Mouse (Mus musculus): Measurements from ENCODE around the gene Slc27a2.

Gene Slc27a2

GRCm38 (mm10) chr2:126591304-126591703, 39.1 kb downstream of the Slc27a2 start:
- no peak for TF ChIP-seq NANOG (IDR thresholded peaks at IDR 0.05; ENCODE audit: borderline replicate concordance, low read length)
- TF ChIP-seq POU5F1 (IDR thresholded peaks at IDR 0.05; ENCODE audit: borderline replicate concordance, low read length), result no peak
- no peak for TF ChIP-seq CTCF (conservative IDR thresholded peaks at IDR 0.05; ENCODE audit: low read length)
- Histone ChIP-seq H3K4me3 (replicated peaks; ENCODE audit: low read length) (no peak overlapping the region), H3K36me3 (ENCODE audit: insufficient read depth, low read length) (peaks cover 29% of the 10 kb centered on the region), H3K4me1 (replicated peaks; ENCODE audit: low read depth, low read length) (peaks cover 14% of the 10 kb centered on the region), H3K27me3 (ENCODE audit: insufficient read depth, low read length) (peaks cover 9% of the 10 kb centered on the region; the same call in 1 of the 2 replicates), H3K9me3 (ENCODE audit: low read length) (peaks cover 5% of the 10 kb centered on the region; the same call in 1 of the 2 replicates)

DNA sequence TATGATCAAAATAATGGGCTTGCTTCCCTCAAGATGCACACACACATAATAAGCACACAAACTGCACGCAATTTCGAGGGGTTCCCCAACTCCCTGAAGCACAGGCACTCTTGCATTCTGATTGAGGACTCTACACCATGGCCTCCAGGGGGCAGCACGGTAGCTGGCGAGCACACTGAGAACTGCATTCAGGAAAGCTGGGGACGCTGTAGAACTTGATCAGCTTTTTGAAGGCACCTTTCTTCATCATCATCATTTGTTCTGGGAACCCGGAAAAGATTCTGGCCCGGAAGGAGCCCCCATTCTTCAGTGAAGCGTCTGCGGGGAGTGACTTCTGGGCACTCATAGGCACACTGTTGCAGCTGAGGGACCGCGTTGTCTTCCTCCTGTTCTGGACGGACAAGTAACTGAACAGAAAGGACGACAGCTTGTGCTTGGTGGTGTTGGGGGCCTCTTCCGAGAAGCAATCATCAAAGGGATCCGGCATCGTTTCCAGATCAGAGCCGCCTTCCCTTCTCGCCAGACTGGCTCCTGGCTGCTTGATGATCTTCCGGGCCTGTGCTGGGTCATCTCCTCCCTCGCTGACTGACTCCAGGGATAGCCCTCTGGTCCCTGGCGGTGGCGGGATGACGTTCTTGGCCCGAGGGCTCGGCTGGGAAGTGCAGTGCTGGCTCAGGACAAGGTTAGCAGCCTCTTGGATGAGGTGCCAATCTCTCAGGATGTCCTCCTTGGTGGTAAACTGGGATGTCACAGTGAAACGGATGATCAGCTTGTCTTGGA, 41.8 kb downstream of the Slc27a2 start:
- TF ChIP-seq POU5F1 (IDR thresholded peaks at IDR 0.05; ENCODE audit: borderline replicate concordance, low read length) (no peak), CTCF (conservative IDR thresholded peaks at IDR 0.05; ENCODE audit: low read length) (peak; percentile 87), NANOG (IDR thresholded peaks at IDR 0.05; ENCODE audit: borderline replicate concordance, low read length) (no peak)
- Histone ChIP-seq H3K9me3 (ENCODE audit: low read length) (no peaks in the 10 kb centered on the region), H3K36me3 (ENCODE audit: insufficient read depth, low read length) (peaks cover 2% of the 10 kb centered on the region), H3K4me1 (replicated peaks; ENCODE audit: low read depth, low read length) (peaks cover 28% of the 10 kb centered on the region), H3K4me3 (replicated peaks; ENCODE audit: low read length) (peak overlapping the region; percentile 62), H3K27me3 (ENCODE audit: insufficient read depth, low read length) (peaks cover 9% of the 10 kb centered on the region; the same call in 1 of the 2 replicates)

GRCm38 (mm10) chr2:126596347-126597072, 44.3 kb downstream of the Slc27a2 start:
- H3K4me3 ChIP-seq (replicated peaks; ENCODE audit: low read length), result no peak overlapping the region
- TF ChIP-seq CTCF (conservative IDR thresholded peaks at IDR 0.05; ENCODE audit: low read length) (peak; percentile 31; the same call in 1 of the 2 replicates), NANOG (IDR thresholded peaks at IDR 0.05; ENCODE audit: borderline replicate concordance, low read length) (no peak)
- H3K9me3 ChIP-seq (ENCODE audit: low read length), result no peaks in the 10 kb centered on the region
- H3K4me1 ChIP-seq (replicated peaks; ENCODE audit: low read depth, low read length), result peaks cover 28% of the 10 kb centered on the region
- peaks cover 23% of the 10 kb centered on the region for H3K27me3 ChIP-seq (ENCODE audit: insufficient read depth, low read length)
- H3K36me3 ChIP-seq (ENCODE audit: insufficient read depth, low read length), result no peaks in the 10 kb centered on the region

- TF ChIP-seq CTCF (conservative IDR thresholded peaks at IDR 0.05; ENCODE audit: low read length), result no peak
- TF ChIP-seq POU5F1 (IDR thresholded peaks at IDR 0.05; ENCODE audit: borderline replicate concordance, low read length), result no peak
- no peak for TF ChIP-seq NANOG (IDR thresholded peaks at IDR 0.05; ENCODE audit: borderline replicate concordance, low read length)
- Histone ChIP-seq H3K4me1 (replicated peaks; ENCODE audit: low read depth, low read length) (peaks cover 28% of the 10 kb centered on the region), H3K4me3 (replicated peaks; ENCODE audit: low read length) (no peak overlapping the region), H3K27me3 (ENCODE audit: insufficient read depth, low read length) (peaks cover 27% of the 10 kb centered on the region), H3K9me3 (ENCODE audit: low read length) (no peaks in the 10 kb centered on the region), H3K36me3 (ENCODE audit: insufficient read depth, low read length) (no peaks in the 10 kb centered on the region)
Measured at GRCm38 (mm10) chr2:126597279-126598241, 45.4 kb downstream of the Slc27a2 start.

DNA sequence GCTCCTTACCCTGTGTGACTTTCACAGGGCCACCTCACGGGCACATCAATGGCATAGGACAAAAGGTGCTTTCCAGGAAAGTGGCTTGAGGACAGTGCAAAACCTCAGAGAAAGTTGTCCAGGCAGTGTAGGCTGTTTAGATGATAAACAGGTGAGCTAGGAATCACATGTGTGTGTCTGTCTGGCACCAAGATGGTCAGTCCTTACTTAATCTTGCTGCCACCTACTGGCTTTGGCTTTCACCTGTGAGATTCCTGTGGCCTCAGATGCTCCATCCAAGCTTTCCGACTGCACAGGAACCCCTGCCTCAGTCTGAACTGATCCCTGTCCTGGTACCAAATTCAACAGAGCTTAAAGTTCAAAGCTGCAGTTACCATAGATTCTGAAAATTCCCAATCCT, 46.2 kb downstream of the Slc27a2 start:
- Histone ChIP-seq H3K36me3 (ENCODE audit: insufficient read depth, low read length) (no peaks in the 10 kb centered on the region), H3K4me3 (replicated peaks; ENCODE audit: low read length) (no peak overlapping the region), H3K27me3 (ENCODE audit: insufficient read depth, low read length) (peaks cover 31% of the 10 kb centered on the region), H3K4me1 (replicated peaks; ENCODE audit: low read depth, low read length) (peaks cover 28% of the 10 kb centered on the region), H3K9me3 (ENCODE audit: low read length) (no peaks in the 10 kb centered on the region)
- TF ChIP-seq CTCF (conservative IDR thresholded peaks at IDR 0.05; ENCODE audit: low read length) (no peak), NANOG (IDR thresholded peaks at IDR 0.05; ENCODE audit: borderline replicate concordance, low read length) (no peak), POU5F1 (IDR thresholded peaks at IDR 0.05; ENCODE audit: borderline replicate concordance, low read length) (no peak)

DNA sequence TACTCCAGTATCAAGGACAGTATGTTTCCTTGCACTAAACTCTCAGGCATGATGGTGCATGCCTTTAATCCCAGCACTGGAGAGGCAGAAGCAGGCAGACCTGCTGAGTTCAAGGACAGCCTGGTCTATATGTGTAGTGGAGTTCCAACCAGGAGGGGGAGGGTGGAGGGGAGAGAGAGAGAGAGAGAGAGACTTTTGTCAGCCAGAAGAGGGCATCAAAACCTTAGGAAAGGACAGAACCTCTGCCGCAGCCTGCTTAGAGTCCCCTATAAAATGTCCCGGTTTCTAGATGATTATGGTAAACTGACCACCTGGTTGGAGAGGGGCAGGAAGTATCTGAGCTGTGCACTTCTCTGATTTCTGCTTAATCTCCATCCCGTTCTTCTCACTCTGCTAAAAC, 46.8 kb downstream of the Slc27a2 start:
- H3K9me3 ChIP-seq (ENCODE audit: low read length), result no peaks in the 10 kb centered on the region
- no peak overlapping the region for H3K4me3 ChIP-seq (replicated peaks; ENCODE audit: low read length)
- no peak for TF ChIP-seq POU5F1 (IDR thresholded peaks at IDR 0.05; ENCODE audit: borderline replicate concordance, low read length)
- no peak for TF ChIP-seq NANOG (IDR thresholded peaks at IDR 0.05; ENCODE audit: borderline replicate concordance, low read length)
- TF ChIP-seq CTCF (conservative IDR thresholded peaks at IDR 0.05; ENCODE audit: low read length), result no peak
- no peaks in the 10 kb centered on the region for H3K36me3 ChIP-seq (ENCODE audit: insufficient read depth, low read length)
- H3K4me1 ChIP-seq (replicated peaks; ENCODE audit: low read depth, low read length), result peaks cover 27% of the 10 kb centered on the region
- peaks cover 31% of the 10 kb centered on the region for H3K27me3 ChIP-seq (ENCODE audit: insufficient read depth, low read length)

GRCm38 (mm10) chr2:126600533-126600932, 48.3 kb downstream of the Slc27a2 start:
- H3K4me3 ChIP-seq (replicated peaks; ENCODE audit: low read length), result no peak overlapping the region
- H3K4me1 ChIP-seq (replicated peaks; ENCODE audit: low read depth, low read length), result peaks cover 14% of the 10 kb centered on the region
- peaks cover 26% of the 10 kb centered on the region for H3K27me3 ChIP-seq (ENCODE audit: insufficient read depth, low read length)
- no peaks in the 10 kb centered on the region for H3K9me3 ChIP-seq (ENCODE audit: low read length)
- no peaks in the 10 kb centered on the region for H3K36me3 ChIP-seq (ENCODE audit: insufficient read depth, low read length)
- TF ChIP-seq CTCF (conservative IDR thresholded peaks at IDR 0.05; ENCODE audit: low read length), result no peak
- no peak for TF ChIP-seq POU5F1 (IDR thresholded peaks at IDR 0.05; ENCODE audit: borderline replicate concordance, low read length)
- TF ChIP-seq NANOG (IDR thresholded peaks at IDR 0.05; ENCODE audit: borderline replicate concordance, low read length), result no peak
